Mouse (Mus musculus): ENCODE data around the gene Lpar3. TPM values are rescaled to one million over a fixed set of nuclear protein-coding genes. Genes with fewer than 3 reads are reported as not detected.

The Lpar3 gene
- polyA plus RNA-seq (2015; fragmentation: Nextera tagmentation; extraction: Ambion mirVana), result 2.2 TPM in 2 replicates

DNA sequence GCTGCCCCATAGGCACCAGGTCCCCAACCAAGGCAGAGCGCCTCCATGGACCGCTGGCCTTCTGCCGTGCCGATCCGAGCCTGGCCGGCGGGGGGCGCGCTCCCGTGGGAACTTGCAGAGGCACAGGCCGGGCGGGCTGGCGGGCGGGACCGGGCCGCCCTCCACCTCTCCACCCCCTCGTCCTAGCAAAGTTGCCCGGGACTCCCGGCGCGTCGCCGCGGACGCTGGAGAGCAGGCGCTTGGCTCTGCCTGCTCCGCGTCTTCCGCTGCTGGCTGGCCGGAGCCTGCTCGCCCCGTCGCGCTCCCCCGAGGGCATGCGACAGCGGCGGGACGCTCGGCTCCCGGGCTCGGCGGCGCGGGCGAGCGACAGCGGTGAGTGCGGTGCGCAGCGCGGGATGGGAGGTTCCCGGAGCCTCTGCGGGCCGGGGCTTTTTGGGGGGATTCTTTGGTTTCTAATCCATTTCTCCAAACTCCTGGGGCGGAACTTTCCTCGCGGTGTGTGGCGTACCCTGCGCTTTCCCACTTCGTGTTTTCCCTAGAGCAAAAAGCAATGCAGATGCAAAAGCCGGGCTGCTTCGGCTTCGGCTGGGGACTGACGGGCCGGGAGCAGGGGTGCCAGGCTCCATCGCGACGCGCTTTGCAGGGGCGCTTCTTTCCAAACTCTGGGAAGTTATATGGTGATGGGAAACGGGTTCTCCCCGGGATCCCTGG, at the start of gene Lpar3:
Gene Lpar3, plus strand, starts transcription at position 188 of the 711 bp plus-strand sequence.
- Histone ChIP-seq H3K4me1 (ENCODE audit: insufficient read depth, low read length) (peaks cover 5% of the 10 kb centered on the region; the same call in 1 of the 2 replicates), H3K4me3 (ENCODE audit: low read length) (peak within 1 kb of the TSS; percentile 56), H3K4me2 (replicated peaks; ENCODE audit: low read depth, low read length) (peak within 1 kb of the TSS; percentile 85), H3K27ac (ENCODE audit: low read length) (no peak within 1 kb of the TSS), H3K9me3 (ENCODE audit: low read length) (no peaks in the 10 kb centered on the region), H3K9ac (replicated peaks; ENCODE audit: low read length) (peak within 1 kb of the TSS; percentile 55; the same call in 1 of the 2 replicates), H3K36me3 (ENCODE audit: insufficient read depth, low read length) (no peaks in the 10 kb centered on the region), H3K27me3 (ENCODE audit: insufficient read depth, low read length) (peaks cover 35% of the 10 kb centered on the region)
- peak; percentile 93 for ATAC-seq (ENCODE audit: low FRiP score, low TSS enrichment)
- under 1% methylated on average over 73 of the region's 73 CpGs for WGBS

DNA sequence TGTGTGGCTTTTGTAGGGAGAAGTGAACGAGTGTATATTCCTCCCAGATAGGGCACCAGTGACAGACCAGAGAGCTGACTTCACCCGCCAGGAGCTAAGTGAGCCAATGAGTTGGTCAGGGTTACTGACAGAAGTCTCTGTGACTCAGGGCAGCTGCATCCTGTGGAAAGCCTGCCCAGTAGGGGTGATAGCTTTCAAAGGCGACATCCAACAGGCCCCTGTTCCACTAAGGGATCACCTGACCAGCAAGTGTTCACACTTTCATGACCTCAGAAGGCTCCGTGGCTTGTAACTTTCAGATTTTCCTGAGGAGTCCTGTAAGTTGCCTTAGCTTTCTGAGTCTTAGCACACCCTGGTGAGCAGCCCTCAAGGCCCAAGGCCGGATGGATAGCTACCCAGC, 47.7 kb upstream of the Lpar3 start:
- H3K9ac ChIP-seq (replicated peaks; ENCODE audit: low read length), result no peak overlapping the region
- H3K27me3 ChIP-seq (ENCODE audit: insufficient read depth, low read length), result no peaks in the 10 kb centered on the region
- H3K36me3 ChIP-seq (ENCODE audit: insufficient read depth, low read length), result no peaks in the 10 kb centered on the region
- H3K4me2 ChIP-seq (replicated peaks; ENCODE audit: low read depth, low read length), result no peak overlapping the region
- 82% methylated on average over 5 of the region's 5 CpGs for WGBS
- no peak overlapping the region for H3K27ac ChIP-seq (ENCODE audit: low read length)
- 0 out of 2 replicates have a peak, but pooled peaks cover 4% of the 10 kb centered on the region for H3K4me1 ChIP-seq (ENCODE audit: insufficient read depth, low read length)
- ATAC-seq (ENCODE audit: low FRiP score, low TSS enrichment), result no peak
- no peaks in the 10 kb centered on the region for H3K9me3 ChIP-seq (ENCODE audit: low read length)
- no peak overlapping the region for H3K4me3 ChIP-seq (ENCODE audit: low read length)

DNA sequence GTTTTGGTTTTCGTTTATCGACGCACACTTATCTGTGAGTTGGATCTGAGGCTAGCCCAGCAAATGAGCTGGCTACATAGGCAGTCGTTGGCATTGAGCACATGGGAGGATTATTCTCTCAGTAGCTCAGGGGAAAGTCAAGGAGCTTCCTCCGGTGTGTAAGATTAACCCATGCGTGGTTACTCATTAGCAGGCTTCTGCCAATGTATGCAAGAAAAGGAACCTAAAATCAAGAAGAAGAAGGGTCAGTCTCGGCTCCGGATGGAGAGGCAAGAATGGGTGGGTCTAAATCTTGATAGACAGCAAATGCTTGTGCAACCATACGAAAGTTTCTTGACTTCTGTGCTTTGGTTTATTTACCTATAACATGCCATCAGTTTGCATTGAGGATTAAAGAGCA, 46.5 kb upstream of the Lpar3 start:
- H3K4me2 ChIP-seq (replicated peaks; ENCODE audit: low read depth, low read length), result no peak overlapping the region
- H3K9me3 ChIP-seq (ENCODE audit: low read length), result no peaks in the 10 kb centered on the region
- ATAC-seq (ENCODE audit: low FRiP score, low TSS enrichment), result peak; percentile 35; the same call in 1 of the 2 replicates
- H3K27ac ChIP-seq (ENCODE audit: low read length), result no peak overlapping the region
- WGBS, result 69% methylated on average over 9 of the region's 9 CpGs
- H3K4me3 ChIP-seq (ENCODE audit: low read length), result no peak overlapping the region
- H3K27me3 ChIP-seq (ENCODE audit: insufficient read depth, low read length), result no peaks in the 10 kb centered on the region
- H3K9ac ChIP-seq (replicated peaks; ENCODE audit: low read length), result no peak overlapping the region
- H3K36me3 ChIP-seq (ENCODE audit: insufficient read depth, low read length), result no peaks in the 10 kb centered on the region
- 0 out of 2 replicates have a peak, but pooled peaks cover 4% of the 10 kb centered on the region for H3K4me1 ChIP-seq (ENCODE audit: insufficient read depth, low read length)

DNA sequence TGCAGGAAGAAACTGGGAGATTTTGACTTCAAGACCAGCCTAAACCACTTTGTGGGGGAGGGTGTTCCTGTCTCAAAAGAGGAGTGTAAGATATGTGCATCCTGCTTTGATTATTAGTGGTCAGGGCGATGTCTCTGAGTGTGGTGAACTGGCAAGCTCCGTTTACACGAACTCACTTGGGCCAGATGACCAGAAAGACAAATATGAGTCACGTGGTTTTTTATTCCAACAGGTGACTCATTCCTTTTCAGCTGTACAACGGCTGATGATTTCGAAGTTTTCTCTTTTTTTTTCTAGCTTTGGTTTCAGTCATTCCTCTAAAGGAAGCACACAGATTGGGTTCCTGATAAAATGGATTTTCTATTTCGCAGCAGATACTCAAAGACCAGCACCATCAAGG, 43.5 kb upstream of the Lpar3 start:
- 0 out of 2 replicates have a peak, but pooled peaks cover 4% of the 10 kb centered on the region for H3K4me1 ChIP-seq (ENCODE audit: insufficient read depth, low read length)
- H3K27ac ChIP-seq (ENCODE audit: low read length), result no peak overlapping the region
- H3K36me3 ChIP-seq (ENCODE audit: insufficient read depth, low read length), result no peaks in the 10 kb centered on the region
- no peaks in the 10 kb centered on the region for H3K9me3 ChIP-seq (ENCODE audit: low read length)
- 78% methylated on average over 7 of the region's 7 CpGs for WGBS
- H3K4me2 ChIP-seq (replicated peaks; ENCODE audit: low read depth, low read length), result peak overlapping the region; percentile 56; the same call in 1 of the 2 replicates
- no peak overlapping the region for H3K9ac ChIP-seq (replicated peaks; ENCODE audit: low read length)
- no peak overlapping the region for H3K4me3 ChIP-seq (ENCODE audit: low read length)
- H3K27me3 ChIP-seq (ENCODE audit: insufficient read depth, low read length), result no peaks in the 10 kb centered on the region
- ATAC-seq (ENCODE audit: low FRiP score, low TSS enrichment), result no peak

DNA sequence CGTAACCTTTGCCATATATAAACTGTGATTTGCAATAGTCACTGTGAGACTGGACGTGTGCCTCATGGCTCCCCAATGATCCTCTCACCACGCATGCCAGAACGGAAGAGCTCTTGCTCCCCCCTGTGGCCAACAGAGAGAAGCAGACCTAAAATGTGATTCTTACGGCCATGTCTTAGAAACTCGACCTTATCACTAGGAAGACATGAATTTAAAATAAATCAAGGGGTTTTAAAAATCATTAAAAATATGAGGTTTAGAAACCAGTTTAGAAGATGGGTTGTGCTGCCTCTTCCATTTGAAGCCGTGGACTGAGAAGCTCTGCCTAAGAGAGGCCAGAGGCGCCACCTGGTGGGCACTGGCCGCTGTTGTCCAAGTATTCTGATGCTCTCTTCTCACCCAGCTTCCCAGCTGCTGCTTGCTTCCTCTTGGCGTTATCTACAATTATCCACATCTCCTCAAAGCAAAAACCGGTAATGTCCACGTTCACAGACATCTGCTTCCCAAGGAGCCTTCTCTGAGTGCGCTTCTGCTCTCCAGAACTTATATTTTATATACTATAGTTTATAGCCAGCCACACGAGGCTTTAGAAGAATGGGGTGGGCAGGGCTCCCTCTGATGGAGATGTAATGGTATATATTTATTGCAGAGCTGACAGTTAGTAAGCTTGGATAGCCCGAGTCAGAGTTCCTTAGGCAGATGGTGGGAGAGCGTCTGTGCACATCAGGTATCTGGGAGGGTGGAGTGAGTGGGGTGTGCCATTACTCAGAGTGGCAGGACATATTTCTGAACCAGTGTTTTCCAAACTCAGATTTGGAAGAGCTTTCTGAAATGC, 42.8 kb upstream of the Lpar3 start:
- Histone ChIP-seq H3K4me1 (ENCODE audit: insufficient read depth, low read length) (0 out of 2 replicates have a peak, but pooled peaks cover 4% of the 10 kb centered on the region), H3K27me3 (ENCODE audit: insufficient read depth, low read length) (no peaks in the 10 kb centered on the region), H3K4me3 (ENCODE audit: low read length) (peak overlapping the region; percentile 32), H3K4me2 (replicated peaks; ENCODE audit: low read depth, low read length) (peak overlapping the region; percentile 56), H3K36me3 (ENCODE audit: insufficient read depth, low read length) (no peaks in the 10 kb centered on the region), H3K9ac (replicated peaks; ENCODE audit: low read length) (peak overlapping the region; percentile 14; the same call in 1 of the 2 replicates), H3K9me3 (ENCODE audit: low read length) (no peaks in the 10 kb centered on the region), H3K27ac (ENCODE audit: low read length) (no peak overlapping the region)
- 2% methylated on average over 16 of the region's 16 CpGs for WGBS
- ATAC-seq (ENCODE audit: low FRiP score, low TSS enrichment), result peak; percentile 76

DNA sequence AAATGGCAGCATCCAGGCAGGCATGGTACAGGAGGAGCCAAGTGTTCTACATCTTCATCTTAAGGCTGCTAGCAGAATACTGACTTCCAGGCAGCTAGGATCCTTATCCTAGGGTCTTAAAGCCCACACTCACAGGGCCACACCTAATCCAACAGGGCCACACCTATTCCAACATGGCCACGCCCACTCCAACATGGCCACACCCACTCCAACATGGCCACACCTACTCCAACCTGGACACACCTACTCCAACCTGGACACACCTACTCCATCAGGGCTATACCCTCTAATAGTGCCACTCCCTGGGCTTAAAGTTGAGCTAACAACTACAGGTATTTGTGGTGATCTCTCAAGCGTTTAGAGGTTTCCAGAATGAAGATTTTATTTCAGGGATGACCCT, 40.4 kb upstream of the Lpar3 start:
- Histone ChIP-seq H3K27me3 (ENCODE audit: insufficient read depth, low read length) (no peaks in the 10 kb centered on the region), H3K36me3 (ENCODE audit: insufficient read depth, low read length) (no peaks in the 10 kb centered on the region), H3K9ac (replicated peaks; ENCODE audit: low read length) (no peak overlapping the region), H3K4me1 (ENCODE audit: insufficient read depth, low read length) (no peaks in the 10 kb centered on the region), H3K9me3 (ENCODE audit: low read length) (no peaks in the 10 kb centered on the region), H3K4me2 (replicated peaks; ENCODE audit: low read depth, low read length) (no peak overlapping the region), H3K4me3 (ENCODE audit: low read length) (no peak overlapping the region), H3K27ac (ENCODE audit: low read length) (no peak overlapping the region)
- 35% methylated on average over 2 of the region's 2 CpGs for WGBS
- ATAC-seq (ENCODE audit: low FRiP score, low TSS enrichment), result no peak

DNA sequence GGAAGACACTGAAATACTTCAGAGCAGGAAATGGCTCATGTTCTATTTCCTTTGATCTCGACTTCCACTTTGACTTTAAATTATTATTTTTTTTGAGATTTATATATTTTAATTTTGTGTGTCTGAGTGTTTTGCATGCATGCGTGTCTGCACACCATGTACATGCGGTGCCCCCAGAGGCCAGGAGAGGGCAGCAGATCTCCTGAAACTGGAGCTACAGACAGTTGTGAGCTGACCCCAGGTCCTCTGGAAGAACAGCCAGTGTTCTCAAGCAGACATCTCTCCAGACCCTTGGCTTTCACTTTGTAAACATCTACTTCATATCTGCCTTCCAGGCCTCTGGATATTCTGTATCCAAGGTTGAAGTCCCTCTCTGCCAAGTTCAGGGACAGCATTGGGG, 39.8 kb upstream of the Lpar3 start:
- 39% methylated on average over 3 of the region's 3 CpGs for WGBS
- no peak overlapping the region for H3K4me2 ChIP-seq (replicated peaks; ENCODE audit: low read depth, low read length)

DNA sequence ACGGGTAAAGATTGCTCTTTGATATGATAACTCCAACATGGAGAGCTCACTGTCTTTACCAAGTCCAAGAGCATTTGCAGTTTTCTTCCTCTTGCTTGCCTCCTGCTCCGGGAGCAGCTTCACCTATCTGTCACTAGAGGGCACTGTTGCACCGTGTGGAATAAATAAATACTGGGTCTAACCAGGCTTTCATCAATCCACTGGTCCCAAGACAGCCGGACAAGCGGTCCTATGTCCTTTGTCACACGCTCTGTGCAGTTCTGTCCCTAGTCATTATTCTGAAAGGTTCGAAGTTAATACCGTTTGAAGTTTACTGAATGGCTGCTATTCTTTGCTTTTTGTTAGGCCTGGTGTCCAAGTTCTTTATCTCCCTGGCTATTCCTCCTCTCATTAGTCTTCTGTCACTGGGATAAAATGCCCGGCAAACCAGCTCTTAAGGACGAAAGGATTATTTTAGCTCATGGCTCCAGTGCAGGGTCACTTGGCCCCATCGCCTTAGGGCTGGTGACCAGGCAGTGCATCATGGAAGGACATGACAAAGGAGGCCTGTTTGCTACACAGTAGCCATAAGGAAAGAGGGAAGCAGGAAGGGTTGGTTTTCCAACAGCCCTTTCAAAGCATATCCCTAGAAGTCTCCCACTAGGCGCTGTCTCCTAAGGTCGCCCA, 35.6 kb upstream of the Lpar3 start:
- no peaks in the 10 kb centered on the region for H3K4me1 ChIP-seq (ENCODE audit: insufficient read depth, low read length)
- peak; percentile 42; the same call in 1 of the 2 replicates for ATAC-seq (ENCODE audit: low FRiP score, low TSS enrichment)
- H3K9me3 ChIP-seq (ENCODE audit: low read length), result no peaks in the 10 kb centered on the region
- no peak overlapping the region for H3K4me2 ChIP-seq (replicated peaks; ENCODE audit: low read depth, low read length)
- H3K4me3 ChIP-seq (ENCODE audit: low read length), result no peak overlapping the region
- no peaks in the 10 kb centered on the region for H3K27me3 ChIP-seq (ENCODE audit: insufficient read depth, low read length)
- H3K9ac ChIP-seq (replicated peaks; ENCODE audit: low read length), result no peak overlapping the region
- 31% methylated on average over 13 of the region's 13 CpGs for WGBS
- no peaks in the 10 kb centered on the region for H3K36me3 ChIP-seq (ENCODE audit: insufficient read depth, low read length)
- H3K27ac ChIP-seq (ENCODE audit: low read length), result no peak overlapping the region

More for the DNA sequence above, 39.8 kb upstream of the Lpar3 start:
- Histone ChIP-seq H3K27me3 (ENCODE audit: insufficient read depth, low read length) (no peaks in the 10 kb centered on the region), H3K36me3 (ENCODE audit: insufficient read depth, low read length) (no peaks in the 10 kb centered on the region), H3K4me3 (ENCODE audit: low read length) (no peak overlapping the region), H3K4me1 (ENCODE audit: insufficient read depth, low read length) (no peaks in the 10 kb centered on the region), H3K9ac (replicated peaks; ENCODE audit: low read length) (no peak overlapping the region), H3K27ac (ENCODE audit: low read length) (no peak overlapping the region), H3K9me3 (ENCODE audit: low read length) (no peaks in the 10 kb centered on the region)
- no peak for ATAC-seq (ENCODE audit: low FRiP score, low TSS enrichment)

DNA sequence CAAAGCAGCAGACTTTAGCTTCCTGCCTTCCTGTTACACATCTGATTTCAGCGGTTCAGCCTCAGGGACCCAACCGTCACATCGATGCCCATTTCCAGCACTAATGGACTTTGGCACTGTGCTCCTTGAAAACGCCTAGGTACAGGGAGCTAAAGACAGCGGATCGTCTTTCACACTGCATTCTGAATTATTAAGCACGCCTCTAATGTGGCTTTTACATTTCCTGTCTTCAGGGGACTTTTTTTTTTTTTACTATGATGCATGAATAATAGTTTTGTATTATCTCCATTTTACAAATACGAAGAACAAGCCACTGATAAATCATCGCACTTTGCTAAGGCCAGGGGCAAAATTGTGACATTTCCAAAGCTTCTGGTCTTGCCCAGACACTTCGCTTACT, 34.7 kb upstream of the Lpar3 start:
- H3K9ac ChIP-seq (replicated peaks; ENCODE audit: low read length), result no peak overlapping the region
- no peak overlapping the region for H3K4me3 ChIP-seq (ENCODE audit: low read length)
- H3K27ac ChIP-seq (ENCODE audit: low read length), result no peak overlapping the region
- no peaks in the 10 kb centered on the region for H3K9me3 ChIP-seq (ENCODE audit: low read length)
- no peaks in the 10 kb centered on the region for H3K4me1 ChIP-seq (ENCODE audit: insufficient read depth, low read length)
- H3K36me3 ChIP-seq (ENCODE audit: insufficient read depth, low read length), result no peaks in the 10 kb centered on the region
- 77% methylated on average over 10 of the region's 10 CpGs for WGBS
- no peaks in the 10 kb centered on the region for H3K27me3 ChIP-seq (ENCODE audit: insufficient read depth, low read length)
- H3K4me2 ChIP-seq (replicated peaks; ENCODE audit: low read depth, low read length), result no peak overlapping the region
- ATAC-seq (ENCODE audit: low FRiP score, low TSS enrichment), result no peak
